Mouse (Mus musculus): ENCODE data around the gene Nmt1.

Nmt1 gene

GRCm38 (mm10) chr11:103081631-103082030, 53.6 kb downstream of the Nmt1 start:
- DNase-seq: no peak

- DNase-seq: no peak
These were observed 65.3 kb downstream of the Nmt1 start for GRCm38 (mm10) chr11:103093306-103093705.

- no peak for DNase-seq
These were observed 66.2 kb downstream of the Nmt1 start for GRCm38 (mm10) chr11:103093862-103094833.

- no peak for DNase-seq
These were observed 67.2 kb downstream of the Nmt1 start for GRCm38 (mm10) chr11:103095107-103095670.

GRCm38 (mm10) chr11:103095801-103096200, 67.8 kb downstream of the Nmt1 start:
- no peak for DNase-seq

GRCm38 (mm10) chr11:103096979-103097894, 69.2 kb downstream of the Nmt1 start:
- DNase-seq: no peak

- DNase-seq: no peak
These were observed 70.7 kb downstream of the Nmt1 start for GRCm38 (mm10) chr11:103098531-103099190.

GRCm38 (mm10) chr11:103099352-103099940, 71.5 kb downstream of the Nmt1 start:
- DNase-seq: no peak

- DNase-seq: no peak
These were observed 72.4 kb downstream of the Nmt1 start for GRCm38 (mm10) chr11:103100361-103100760.

- DNase-seq: peak; percentile 53
These were observed 73.5 kb downstream of the Nmt1 start, which contains the start of the genes Plcd3 and Acbd4 for GRCm38 (mm10) chr11:103101481-103101865. TSS of gene Plcd3 (minus strand) at chr11:103101658. TSS of gene Acbd4 (plus strand) at chr11:103101682.

- DNase-seq: peak; percentile 68
These were observed 74.0 kb downstream of the Nmt1 start for GRCm38 (mm10) chr11:103101866-103102501.

GRCm38 (mm10) chr11:103102725-103103349, 74.8 kb downstream of the Nmt1 start:
- DNase-seq: peak; percentile 98

- peak; percentile 5 for DNase-seq
These were observed 75.6 kb downstream of the Nmt1 start for GRCm38 (mm10) chr11:103103621-103104020.

GRCm38 (mm10) chr11:103104469-103104868, 76.5 kb downstream of the Nmt1 start:
- no peak for DNase-seq

GRCm38 (mm10) chr11:103105180-103105725, 77.3 kb downstream of the Nmt1 start:
- no peak for DNase-seq

- no peak for DNase-seq
These were observed 77.8 kb downstream of the Nmt1 start for GRCm38 (mm10) chr11:103105810-103106209.

- no peak for DNase-seq
These were observed 78.4 kb downstream of the Nmt1 start for GRCm38 (mm10) chr11:103106386-103106785.

- no peak for DNase-seq
These were observed 83.3 kb downstream of the Nmt1 start for GRCm38 (mm10) chr11:103111301-103111700.

GRCm38 (mm10) chr11:103111881-103112551, 84.0 kb downstream of the Nmt1 start:
- DNase-seq: no peak

- no peak for DNase-seq
These were observed 84.5 kb downstream of the Nmt1 start for GRCm38 (mm10) chr11:103112552-103112912.
